9 mouse cellular contexts compared by ENCODE assay signal in genomic region chr12:55473250-55474208, GRCm38 (mm10). TPM values are rescaled to one million over a fixed set of nuclear protein-coding genes. Genes with fewer than 3 reads are reported as not detected.
DNase-seq lines count a peak whose midpoint lies in the region; ATAC-seq lines count a peak whose summit lies in the region.
"Had no signal": no experiment of that assay in that cellular context is flagged by ENCODE, and none has a peak within 500 bp of the region (broad histone marks: within the 10 kb centered on the region; RNA-seq: fewer than 3 reads in every experiment).

No protein-coding gene starts in this region.

- H3K4me1 ChIP-seq in forebrain, embryonic 10.5 days = peaks cover 30% of the 10 kb centered on the region
- H3K4me1 ChIP-seq in forebrain, embryonic 12.5 days = peaks cover 7% of the 10 kb centered on the region
- peaks cover 15% of the 10 kb centered on the region for H3K4me1 ChIP-seq in heart, embryonic 15.5 days (replicated peaks)
- H3K4me1 ChIP-seq in megakaryocyte, embryonic 14.5 days = peaks cover 50% of the 10 kb centered on the region

- no peak overlapping the region for H3K4me3 ChIP-seq in forebrain, embryonic 10.5 days
- H3K4me3 ChIP-seq in forebrain, embryonic 12.5 days (replicated peaks) = no peak overlapping the region
- no peak overlapping the region for H3K4me3 ChIP-seq in heart, embryonic 15.5 days
- peak overlapping the region; percentile 69 for H3K4me3 ChIP-seq in megakaryocyte, embryonic 14.5 days (replicated peaks)
- H3K4me3 ChIP-seq: erythroblast, embryonic 14.5 days had no signal

- no peak for ATAC-seq in forebrain, embryonic 12.5 days (ENCODE audit: low FRiP score)
- peak; percentile 65 for ATAC-seq in heart, embryonic 15.5 days (replicated peaks; ENCODE audit: insufficient number of reproducible peaks, insufficient read depth, low FRiP score, low read depth)

- no peak overlapping the region for H3K4me2 ChIP-seq in forebrain, embryonic 12.5 days
- no peak overlapping the region for H3K4me2 ChIP-seq in heart, embryonic 15.5 days

- H3K36me3 ChIP-seq in forebrain, embryonic 10.5 days (replicated peaks) = no peaks in the 10 kb centered on the region
- no peaks in the 10 kb centered on the region for H3K36me3 ChIP-seq in forebrain, embryonic 12.5 days (replicated peaks)
- H3K36me3 ChIP-seq in heart, embryonic 15.5 days = no peaks in the 10 kb centered on the region
- H3K36me3 ChIP-seq in megakaryocyte, embryonic 14.5 days (replicated peaks; ENCODE audit: low read length) = no peaks in the 10 kb centered on the region

- WGBS in forebrain, embryonic 10.5 days = 30% methylated on average over 8 of the region's 8 CpGs
- WGBS in forebrain, embryonic 12.5 days = 30% methylated on average over 8 of the region's 8 CpGs
- WGBS in heart, embryonic 15.5 days = 35% methylated on average over 8 of the region's 8 CpGs

- no peaks in the 10 kb centered on the region for H3K9me3 ChIP-seq in forebrain, embryonic 10.5 days
- H3K9me3 ChIP-seq in forebrain, embryonic 12.5 days = no peaks in the 10 kb centered on the region
- no peaks in the 10 kb centered on the region for H3K9me3 ChIP-seq in heart, embryonic 15.5 days (replicated peaks)
- no peaks in the 10 kb centered on the region for H3K9me3 ChIP-seq in megakaryocyte, embryonic 14.5 days

- peaks cover 20% of the 10 kb centered on the region for H3K27me3 ChIP-seq in forebrain, embryonic 10.5 days (ENCODE audit: poor library complexity, severe bottlenecking)
- H3K27me3 ChIP-seq in forebrain, embryonic 12.5 days = peaks cover 5% of the 10 kb centered on the region; the same call in 1 of the 2 replicates
- H3K27me3 ChIP-seq in heart, embryonic 15.5 days = no peaks in the 10 kb centered on the region
- H3K27me3 ChIP-seq in megakaryocyte, embryonic 14.5 days (replicated peaks) = peaks cover 57% of the 10 kb centered on the region

- H3K9ac ChIP-seq in forebrain, embryonic 12.5 days = no peak overlapping the region
- H3K9ac ChIP-seq in heart, embryonic 15.5 days = no peak overlapping the region

- no peak for DNase-seq in forebrain, embryonic 10.5 days (ENCODE audit: extremely low spot score, low spot score)
- peak; percentile 82 to 84 for DNase-seq in adrenal gland, postnatal 36 days
- DNase-seq in kidney, postnatal 10 days = peak; percentile 75
- no peak for DNase-seq in spleen, postnatal 36 days (ENCODE audit: low spot score in 2 of 2)
- DNase-seq in spleen, postnatal 14 days (ENCODE audit: low spot score in 2 of 2) = no peak

- peak overlapping the region; percentile 54; the same call in 1 of the 2 replicates for H3K27ac ChIP-seq in forebrain, embryonic 10.5 days
- H3K27ac ChIP-seq in forebrain, embryonic 12.5 days = no peak overlapping the region
- H3K27ac ChIP-seq in heart, embryonic 15.5 days = 0 out of 2 replicates have a peak overlapping the region, but pooled peaks have one; percentile 20

RNA-seq across cellular contexts. Expression of gene Nfkbia, which starts 18.9 kb away (rescaled TPM):
- 34.3 and 36.1 TPM in 2 replicates for polyA plus RNA-seq in forebrain, embryonic 10.5 days (2016; fragmentation: Nextera tagmentation; extraction: Ambion mirVana)
- 36.4 and 39.6 TPM in 2 replicates for polyA plus RNA-seq in forebrain, embryonic 12.5 days (2016; fragmentation: Nextera tagmentation; extraction: Ambion mirVana)
- total RNA-seq in adrenal gland, postnatal 36 days (2021) = 100 to 1,000 TPM in 1 of 2 experiments, 10 to 100 TPM in 1; 98.9 to 111 TPM
- 61.4 and 82.5 TPM in 2 replicates for polyA plus RNA-seq in heart, embryonic 15.5 days (2015; fragmentation: Nextera tagmentation; extraction: Ambion mirVana)
- polyA plus RNA-seq in megakaryocyte, embryonic 14.5 days (2012; ENCODE audit: insufficient read depth, low replicate concordance) = 59.9 and 92.2 TPM in 2 replicates

Comparison
In these comparisons a context has a peak if more than half of its experiments do, and no peak if none do; other contexts are left out.
1. DNase-seq: peak in adrenal gland, postnatal 36 days (2 of 2) and kidney, postnatal 10 days (single experiment); none in forebrain, embryonic 10.5 days (single experiment), spleen, postnatal 36 days (0 of 2) and spleen, postnatal 14 days (0 of 2).